Mouse (Mus musculus) myocyte (in vitro differentiated cells): ENCODE results near the gene Smim12.

Experiments
- E2F4 ChIP-seq: IDR thresholded peaks from one replicate; pipeline ENCODE4 v1.6.1; 2011; ENCODE audit warnings: mild to moderate bottlenecking, control low read depth, moderate library complexity; ENCODE audit not compliant: insufficient read depth
- MAX ChIP-seq: IDR thresholded peaks from one replicate; pipeline ENCODE4 v1.6.1; 2011; ENCODE audit warnings: low read depth, mild to moderate bottlenecking, control low read depth
- POLR2A ChIP-seq: IDR thresholded peaks from one replicate; pipeline ENCODE4 v1.6.1; 2011; ENCODE audit warnings: low read depth, mild to moderate bottlenecking, control low read depth, moderate library complexity; ENCODE audit not compliant: insufficient read length
- POLR2AphosphoS2 ChIP-seq: IDR thresholded peaks from one replicate; pipeline ENCODE4 v1.6.1; 2011; ENCODE audit warnings: low read depth, control low read depth; ENCODE audit not compliant: insufficient read length
- REST ChIP-seq: IDR thresholded peaks from one replicate; pipeline ENCODE4 v1.6.1; 2011; ENCODE audit warnings: mild to moderate bottlenecking, control low read depth, moderate library complexity; ENCODE audit not compliant: insufficient read depth, insufficient read length
- SRF ChIP-seq: IDR thresholded peaks from one replicate; pipeline ENCODE4 v1.6.1; 2011; ENCODE audit warnings: low read depth; ENCODE audit not compliant: control insufficient read depth, insufficient read length
- TCF12 ChIP-seq: IDR thresholded peaks from one replicate; pipeline ENCODE4 v1.6.1; 2011; ENCODE audit warnings: mild to moderate bottlenecking, control low read depth; ENCODE audit not compliant: poor library complexity, insufficient read depth, severe bottlenecking
- USF1 ChIP-seq: IDR thresholded peaks from one replicate; pipeline ENCODE4 v1.6.1; 2011; ENCODE audit warnings: low read depth, mild to moderate bottlenecking, control low read depth, moderate library complexity

GRCm38 (mm10) chr4:127227051-127227673 is 16.4 kb upstream of the Smim12 start:
- no peak for TF ChIP-seq POLR2A
- no peak for TF ChIP-seq MAX
- TF ChIP-seq POLR2AphosphoS2 = no peak
- TF ChIP-seq E2F4 = no peak
- TF ChIP-seq TCF12 = no peak
- TF ChIP-seq REST = no peak
- no peak for TF ChIP-seq USF1
- no peak for TF ChIP-seq SRF
